Mouse (Mus musculus): ENCODE results near the gene Smok3c. TPM values are rescaled to one million over a fixed set of nuclear protein-coding genes. Genes with fewer than 3 reads are reported as not detected.

Gene Smok3c
- polyA plus RNA-seq, 1 experiment from 2014 or later: not detected

GRCm38 (mm10) chr5:138089108-138089551 is 36.1 kb downstream of the Smok3c start:
- H3K4me2 ChIP-seq (replicated peaks; ENCODE audit: low read depth): peak overlapping the region; percentile 54
- no peak overlapping the region for H3K9ac ChIP-seq (ENCODE audit: low read depth, low read length)

GRCm38 (mm10) chr5:138090271-138090670 is 37.3 kb downstream of the Smok3c start:
- no peak for ATAC-seq
- Histone ChIP-seq H3K27ac (ENCODE audit: low read depth, low read length) (no peak overlapping the region), H3K4me3 (ENCODE audit: low read depth, low read length) (no peak overlapping the region), H3K27me3 (replicated peaks; ENCODE audit: control insufficient read depth, insufficient read depth, low read length) (no peaks in the 10 kb centered on the region), H3K9me3 (ENCODE audit: control insufficient read depth) (no peaks in the 10 kb centered on the region), H3K36me3 (ENCODE audit: control insufficient read depth, insufficient read depth) (peaks cover 26% of the 10 kb centered on the region), H3K4me1 (replicated peaks; ENCODE audit: control insufficient read depth, insufficient read depth, low read length) (peaks cover 5% of the 10 kb centered on the region; the same call in 1 of the 2 replicates), H3K4me2 (replicated peaks; ENCODE audit: low read depth) (no peak overlapping the region; the same call in 1 of the 2 replicates), H3K9ac (ENCODE audit: low read depth, low read length) (no peak overlapping the region)
- WGBS: 71% methylated on average over 3 of the region's 3 CpGs
- peak; percentile 70 for TF ChIP-seq CTCF (IDR thresholded peaks at IDR 0.05; ENCODE audit: low read depth)

More at GRCm38 (mm10) chr5:138089108-138089551, 36.1 kb downstream of the Smok3c start:
- ATAC-seq: peak; percentile 85
- H3K27ac ChIP-seq (ENCODE audit: low read depth, low read length): peak overlapping the region; percentile 67; the same call in 1 of the 2 replicates
- H3K36me3 ChIP-seq (ENCODE audit: control insufficient read depth, insufficient read depth): peaks cover 14% of the 10 kb centered on the region
- H3K4me3 ChIP-seq (ENCODE audit: low read depth, low read length): 0 out of 2 replicates have a peak overlapping the region, but pooled peaks have one; percentile 0
- H3K27me3 ChIP-seq (replicated peaks; ENCODE audit: control insufficient read depth, insufficient read depth, low read length): no peaks in the 10 kb centered on the region
- no peak for TF ChIP-seq CTCF (IDR thresholded peaks at IDR 0.05; ENCODE audit: low read depth)
- H3K9me3 ChIP-seq (ENCODE audit: control insufficient read depth): no peaks in the 10 kb centered on the region
- peaks cover 7% of the 10 kb centered on the region; the same call in 1 of the 2 replicates for H3K4me1 ChIP-seq (replicated peaks; ENCODE audit: control insufficient read depth, insufficient read depth, low read length)
- WGBS: 38% methylated on average over 6 of the region's 6 CpGs

- Histone ChIP-seq H3K9me3 (ENCODE audit: control insufficient read depth) (no peaks in the 10 kb centered on the region), H3K9ac (ENCODE audit: low read depth, low read length) (no peak overlapping the region), H3K27me3 (replicated peaks; ENCODE audit: control insufficient read depth, insufficient read depth, low read length) (no peaks in the 10 kb centered on the region), H3K4me3 (ENCODE audit: low read depth, low read length) (no peak overlapping the region), H3K27ac (ENCODE audit: low read depth, low read length) (no peak overlapping the region), H3K4me2 (replicated peaks; ENCODE audit: low read depth) (no peak overlapping the region), H3K4me1 (replicated peaks; ENCODE audit: control insufficient read depth, insufficient read depth, low read length) (peaks cover 5% of the 10 kb centered on the region; the same call in 1 of the 2 replicates), H3K36me3 (ENCODE audit: control insufficient read depth, insufficient read depth) (peaks cover 30% of the 10 kb centered on the region)
- no peak for TF ChIP-seq CTCF (IDR thresholded peaks at IDR 0.05; ENCODE audit: low read depth)
- 97% methylated on average over 5 of the region's 5 CpGs for WGBS
- ATAC-seq: no peak
These were observed 37.7 kb downstream of the Smok3c start for GRCm38 (mm10) chr5:138090737-138091136.

- 90% methylated on average over 4 of the region's 4 CpGs for WGBS
These were observed 39.8 kb downstream of the Smok3c start for GRCm38 (mm10) chr5:138092771-138093170.

GRCm38 (mm10) chr5:138094474-138094873 is 41.5 kb downstream of the Smok3c start:
- no peak overlapping the region for H3K4me2 ChIP-seq (replicated peaks; ENCODE audit: low read depth)
- H3K36me3 ChIP-seq (ENCODE audit: control insufficient read depth, insufficient read depth): peaks cover 66% of the 10 kb centered on the region
- WGBS: 75% methylated on average over 6 of the region's 6 CpGs
- ATAC-seq: no peak
- no peaks in the 10 kb centered on the region for H3K9me3 ChIP-seq (ENCODE audit: control insufficient read depth)
- no peak for TF ChIP-seq CTCF (IDR thresholded peaks at IDR 0.05; ENCODE audit: low read depth)
- no peak overlapping the region for H3K4me3 ChIP-seq (ENCODE audit: low read depth, low read length)
- no peak overlapping the region for H3K9ac ChIP-seq (ENCODE audit: low read depth, low read length)
- no peaks in the 10 kb centered on the region for H3K4me1 ChIP-seq (replicated peaks; ENCODE audit: control insufficient read depth, insufficient read depth, low read length)
- H3K27ac ChIP-seq (ENCODE audit: low read depth, low read length): no peak overlapping the region
- no peaks in the 10 kb centered on the region for H3K27me3 ChIP-seq (replicated peaks; ENCODE audit: control insufficient read depth, insufficient read depth, low read length)

More at GRCm38 (mm10) chr5:138092771-138093170, 39.8 kb downstream of the Smok3c start:
- Histone ChIP-seq H3K36me3 (ENCODE audit: control insufficient read depth, insufficient read depth) (peaks cover 49% of the 10 kb centered on the region), H3K9ac (ENCODE audit: low read depth, low read length) (no peak overlapping the region), H3K27ac (ENCODE audit: low read depth, low read length) (no peak overlapping the region), H3K4me2 (replicated peaks; ENCODE audit: low read depth) (no peak overlapping the region), H3K4me3 (ENCODE audit: low read depth, low read length) (no peak overlapping the region), H3K9me3 (ENCODE audit: control insufficient read depth) (no peaks in the 10 kb centered on the region), H3K4me1 (replicated peaks; ENCODE audit: control insufficient read depth, insufficient read depth, low read length) (peaks cover 3% of the 10 kb centered on the region; the same call in 1 of the 2 replicates), H3K27me3 (replicated peaks; ENCODE audit: control insufficient read depth, insufficient read depth, low read length) (no peaks in the 10 kb centered on the region)
- TF ChIP-seq CTCF (IDR thresholded peaks at IDR 0.05; ENCODE audit: low read depth): no peak
- no peak for ATAC-seq

GRCm38 (mm10) chr5:138104976-138105375 is 52.0 kb downstream of the Smok3c start:
- H3K4me3 ChIP-seq (ENCODE audit: low read depth, low read length): no peak overlapping the region
- H3K27me3 ChIP-seq (replicated peaks; ENCODE audit: control insufficient read depth, insufficient read depth, low read length): no peaks in the 10 kb centered on the region
- no peak overlapping the region for H3K4me2 ChIP-seq (replicated peaks; ENCODE audit: low read depth)
- TF ChIP-seq CTCF (IDR thresholded peaks at IDR 0.05; ENCODE audit: low read depth): no peak
- H3K36me3 ChIP-seq (ENCODE audit: control insufficient read depth, insufficient read depth): peaks cover 38% of the 10 kb centered on the region
- WGBS: 43% methylated on average over 2 of the region's 2 CpGs
- H3K9ac ChIP-seq (ENCODE audit: low read depth, low read length): no peak overlapping the region
- peak overlapping the region; percentile 21; the same call in 1 of the 2 replicates for H3K27ac ChIP-seq (ENCODE audit: low read depth, low read length)
- peak; percentile 69; the same call in 1 of the 2 replicates for ATAC-seq
- H3K4me1 ChIP-seq (replicated peaks; ENCODE audit: control insufficient read depth, insufficient read depth, low read length): no peaks in the 10 kb centered on the region
- H3K9me3 ChIP-seq (ENCODE audit: control insufficient read depth): no peaks in the 10 kb centered on the region
